Mouse (Mus musculus): ENCODE measurements around the gene Usp49.
"Not testable (repeated sequence)": the region's sequence is repeated elsewhere in the genome, so short reads cannot be mapped to it uniquely, and the experiment has no call there.

Gene Usp49

GRCm38 (mm10) chr17:47654346-47654745 is 23.9 kb downstream of the Usp49 start:
- not testable (repeated sequence) for DNase-seq

- no peak for DNase-seq
Measured at GRCm38 (mm10) chr17:47655697-47656096, 25.2 kb downstream of the Usp49 start.

- DNase-seq = no peak
Measured at GRCm38 (mm10) chr17:47657901-47658300, 27.4 kb downstream of the Usp49 start.

- no peak for DNase-seq
Measured at GRCm38 (mm10) chr17:47658741-47659243, 28.3 kb downstream of the Usp49 start.

- no peak for DNase-seq
Measured at GRCm38 (mm10) chr17:47663009-47663713, 32.7 kb downstream of the Usp49 start.

GRCm38 (mm10) chr17:47664474-47664873 is 34.0 kb downstream of the Usp49 start:
- no peak for DNase-seq

GRCm38 (mm10) chr17:47669166-47669565 is 38.7 kb downstream of the Usp49 start:
- DNase-seq = no peak

- no peak for DNase-seq
Measured at GRCm38 (mm10) chr17:47671988-47672310, 41.5 kb downstream of the Usp49 start.

GRCm38 (mm10) chr17:47672311-47673111 is 42.0 kb downstream of the Usp49 start:
- DNase-seq = peak; percentile 55

GRCm38 (mm10) chr17:47676581-47676980 is 46.1 kb downstream of the Usp49 start:
- peak; percentile 81 for DNase-seq

- DNase-seq = no peak
Measured at GRCm38 (mm10) chr17:47678238-47678637, 47.7 kb downstream of the Usp49 start.

GRCm38 (mm10) chr17:47678702-47679101 is 48.2 kb downstream of the Usp49 start:
- DNase-seq = no peak

GRCm38 (mm10) chr17:47682836-47683235 is 52.3 kb downstream of the Usp49 start:
- DNase-seq = no peak

- DNase-seq = peak; percentile 97
Measured at GRCm38 (mm10) chr17:47687409-47688343, 57.2 kb downstream of the Usp49 start.

- DNase-seq = no peak
Measured at GRCm38 (mm10) chr17:47688344-47688607, 57.8 kb downstream of the Usp49 start, which contains the start of gene Tomm6. TSS of gene Tomm6 (minus strand) at chr17:47688386.

GRCm38 (mm10) chr17:47688608-47689575 is 58.4 kb downstream of the Usp49 start, which contains the start of gene Frs3:
TSS of gene Frs3 (plus strand) at chr17:47689030.
- peak; percentile 50 for DNase-seq

GRCm38 (mm10) chr17:47689894-47690293 is 59.4 kb downstream of the Usp49 start:
- no peak for DNase-seq

- no peak for DNase-seq
Measured at GRCm38 (mm10) chr17:47691650-47692049, 61.2 kb downstream of the Usp49 start.

- DNase-seq = no peak
Measured at GRCm38 (mm10) chr17:47693671-47694441, 63.4 kb downstream of the Usp49 start.

GRCm38 (mm10) chr17:47694442-47694502 is 63.8 kb downstream of the Usp49 start, which contains the start of gene Gm21981:
TSS of gene Gm21981 (minus strand) at chr17:47694455.
- no peak for DNase-seq

GRCm38 (mm10) chr17:47694503-47695336 is 64.2 kb downstream of the Usp49 start, which contains the start of gene Prickle4:
TSS of gene Prickle4 (minus strand) at chr17:47694736.
- DNase-seq = peak; percentile 98

Measured in kidney, adult 9 months (tissue).